Mouse (Mus musculus): ENCODE results near the gene Gm20696.

The Gm20696 gene

DNA sequence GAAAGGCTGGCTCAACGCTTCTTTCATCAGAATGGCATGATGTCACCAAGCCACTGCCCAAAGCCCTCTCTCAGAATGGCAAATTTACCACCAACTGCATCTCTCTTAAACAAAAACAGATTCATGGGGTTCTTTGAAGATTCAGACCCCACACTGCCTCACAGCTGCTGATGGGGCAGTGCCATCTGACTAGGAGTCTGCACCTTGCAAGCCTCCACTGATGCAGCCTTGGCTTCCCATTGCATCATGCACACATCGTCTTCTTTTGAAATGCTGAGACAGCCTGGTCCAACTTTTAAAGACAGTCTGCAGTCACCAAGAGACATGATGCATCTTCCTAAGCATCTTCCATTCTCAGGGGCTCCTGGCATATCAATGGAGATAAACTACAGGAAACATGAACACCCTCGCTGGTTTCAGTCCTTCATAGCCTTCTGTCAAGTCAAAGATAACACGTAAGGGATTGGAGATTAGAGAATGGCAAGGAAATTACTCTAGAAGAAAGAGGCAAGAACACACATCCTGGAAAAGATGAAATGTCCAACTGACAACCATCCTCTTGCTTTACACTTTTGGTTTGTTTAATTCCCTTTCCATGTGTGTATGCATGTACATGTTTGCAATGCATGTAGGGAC is 298.4 kb downstream of the Gm20696 start:
- DNase-seq (ENCODE audit: low spot score in 2 of 2): no peak

DNA sequence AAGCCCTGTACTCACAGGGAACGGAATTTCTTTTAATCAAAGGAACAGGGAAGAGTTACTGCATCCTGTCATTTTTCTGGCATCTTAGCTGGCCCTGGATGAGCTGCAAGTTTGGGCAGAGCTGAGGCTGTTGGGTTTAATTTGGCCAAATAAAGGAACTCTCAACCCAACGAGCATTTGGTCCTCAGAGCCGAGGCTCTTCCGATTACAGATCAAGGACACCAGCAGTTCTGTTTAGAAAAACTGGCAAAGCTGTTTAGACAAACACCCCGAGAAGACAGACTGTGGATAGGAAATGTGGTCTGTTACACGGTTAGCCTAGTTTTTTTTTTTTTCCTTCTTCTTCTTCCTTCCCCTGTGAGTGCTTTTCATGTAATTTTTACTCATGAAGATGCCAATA is 302.1 kb downstream of the Gm20696 start:
- DNase-seq (ENCODE audit: low spot score in 2 of 2): no peak

GRCm38 (mm10) chr6:99360581-99360980 is 306.0 kb downstream of the Gm20696 start:
- DNase-seq (ENCODE audit: low spot score in 2 of 2): no peak

DNA sequence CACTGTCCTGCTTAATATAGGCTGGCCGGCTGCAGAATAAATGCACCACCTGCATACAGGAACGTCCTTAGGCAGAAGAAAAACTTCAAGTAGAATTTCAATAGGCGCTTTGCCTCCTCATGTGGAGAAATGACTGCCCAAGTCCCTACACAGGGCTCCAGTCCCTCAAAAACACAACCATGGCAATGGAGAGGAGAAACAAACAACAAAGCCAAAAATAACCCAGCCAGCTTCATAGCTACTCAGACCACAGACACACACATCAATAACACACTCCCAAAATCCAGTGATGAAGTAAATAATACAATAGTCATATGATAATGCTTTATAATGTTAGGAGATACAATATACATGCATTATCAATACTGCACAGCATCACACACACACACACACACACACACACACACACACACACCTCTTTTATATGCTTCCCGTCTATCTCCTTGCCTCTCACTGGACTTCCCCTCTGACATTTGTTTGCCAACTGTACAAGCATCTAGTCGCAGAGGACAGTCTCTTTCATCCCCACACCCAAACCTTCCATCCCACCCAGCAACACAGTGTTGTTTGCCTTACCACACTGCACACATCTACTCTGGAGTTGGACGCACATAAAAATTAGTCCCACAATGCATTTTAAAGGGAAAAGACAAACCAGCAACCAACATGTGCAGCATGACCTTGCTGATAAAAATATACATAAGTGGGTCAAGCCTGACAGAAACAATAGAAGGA is 306.7 kb downstream of the Gm20696 start:
- no peak for DNase-seq (ENCODE audit: low spot score in 2 of 2)

- no peak for DNase-seq (ENCODE audit: low spot score in 2 of 2)
These were observed 307.4 kb downstream of the Gm20696 start for GRCm38 (mm10) chr6:99359036-99359698.

- DNase-seq (ENCODE audit: low spot score in 2 of 2): no peak
These were observed 308.7 kb downstream of the Gm20696 start for GRCm38 (mm10) chr6:99357931-99358330.

DNA sequence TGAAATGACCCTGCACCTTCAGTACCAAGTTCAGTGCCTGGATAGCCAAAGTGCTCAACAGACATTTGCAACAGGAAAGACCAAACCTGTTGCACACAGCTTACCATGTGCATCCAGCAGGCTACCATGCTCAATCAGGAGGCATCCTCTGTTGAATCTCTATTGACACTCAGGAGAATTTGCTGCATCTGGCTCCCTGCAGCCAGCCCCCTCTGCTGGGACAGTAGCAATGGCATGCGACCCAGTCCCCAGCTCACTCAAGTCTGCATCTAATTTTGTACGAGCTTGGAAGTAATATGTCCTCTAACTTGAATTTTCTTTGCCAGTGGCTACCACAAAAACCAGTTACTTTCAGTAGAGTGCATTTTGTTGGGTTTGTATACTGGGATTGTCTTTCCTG is 312.3 kb downstream of the Gm20696 start:
- DNase-seq (ENCODE audit: low spot score in 2 of 2): no peak

DNA sequence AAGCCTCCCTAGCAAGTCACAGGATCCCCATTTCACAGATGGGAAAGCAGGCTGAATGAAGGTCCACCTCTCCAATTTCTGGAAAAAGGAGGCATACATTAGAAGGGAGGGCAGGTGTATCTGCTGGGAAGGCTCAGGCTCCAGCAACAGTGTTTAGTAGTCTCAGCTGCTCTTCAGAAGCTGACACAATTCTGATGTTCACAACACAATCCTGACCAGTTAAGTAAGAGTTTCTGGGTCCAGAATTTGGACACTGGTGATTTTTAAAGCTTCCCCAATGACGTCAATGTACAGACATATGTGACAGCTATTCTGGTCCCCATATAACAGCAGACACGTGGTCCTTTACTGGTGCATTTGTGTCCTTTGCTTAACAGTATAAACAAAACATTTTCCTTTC is 313.2 kb downstream of the Gm20696 start:
- no peak for DNase-seq (ENCODE audit: low spot score in 2 of 2)

GRCm38 (mm10) chr6:99350566-99350965 is 316.0 kb downstream of the Gm20696 start:
- no peak for DNase-seq (ENCODE audit: low spot score in 2 of 2)

GRCm38 (mm10) chr6:99350156-99350555 is 316.4 kb downstream of the Gm20696 start:
- no peak for DNase-seq (ENCODE audit: low spot score in 2 of 2)

DNA sequence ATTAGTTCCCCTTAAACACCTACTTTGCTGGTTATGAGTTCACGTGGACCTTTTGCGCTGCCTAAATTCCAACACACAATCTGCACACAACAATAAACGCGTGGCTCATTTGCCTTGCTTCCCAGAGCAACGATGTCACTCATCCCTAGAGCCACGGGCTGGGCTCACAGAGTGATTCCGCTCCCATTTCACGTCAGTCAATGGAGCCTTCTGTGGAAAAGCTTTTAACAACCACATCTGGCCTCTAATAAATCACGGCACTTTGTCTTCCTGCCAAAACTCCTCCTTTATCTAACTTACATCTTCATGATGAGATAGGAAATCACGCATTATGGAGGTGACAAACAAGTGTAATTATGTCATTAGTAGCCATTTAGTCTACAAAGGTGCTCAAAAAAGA is 318.8 kb downstream of the Gm20696 start:
- DNase-seq (ENCODE audit: low spot score in 2 of 2): no peak

- no peak for DNase-seq (ENCODE audit: low spot score in 2 of 2)
These were observed 321.6 kb downstream of the Gm20696 start for GRCm38 (mm10) chr6:99344966-99345365.

GRCm38 (mm10) chr6:99344357-99344756 is 322.2 kb downstream of the Gm20696 start:
- DNase-seq (ENCODE audit: low spot score in 2 of 2): no peak

- DNase-seq (ENCODE audit: low spot score in 2 of 2): no peak
These were observed 322.8 kb downstream of the Gm20696 start for GRCm38 (mm10) chr6:99343815-99344214.

DNA sequence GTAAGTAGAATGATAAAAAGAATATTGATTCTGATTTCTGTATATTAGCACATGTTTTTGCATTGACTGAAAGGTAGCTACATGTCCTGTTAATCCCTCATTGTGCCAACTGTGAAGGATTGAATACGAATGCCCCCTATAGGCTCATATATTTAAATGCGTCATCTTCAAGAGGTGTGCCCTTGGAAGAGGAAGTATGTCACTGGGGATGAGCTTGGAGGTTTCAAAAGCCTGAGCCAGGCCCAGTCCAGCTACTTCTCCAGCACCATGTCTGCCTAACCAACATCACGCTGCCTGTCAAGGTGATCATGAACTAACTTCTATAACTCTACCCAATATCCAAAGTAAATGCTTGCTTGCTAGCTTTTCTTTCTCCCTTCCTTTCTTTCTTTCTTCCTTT is 324.2 kb downstream of the Gm20696 start:
- DNase-seq (ENCODE audit: low spot score in 2 of 2): no peak

GRCm38 (mm10) chr6:99340902-99341301 is 325.7 kb downstream of the Gm20696 start:
- no peak for DNase-seq (ENCODE audit: low spot score in 2 of 2)

GRCm38 (mm10) chr6:99339986-99340721 is 326.4 kb downstream of the Gm20696 start:
- DNase-seq (ENCODE audit: low spot score in 2 of 2): no peak

DNA sequence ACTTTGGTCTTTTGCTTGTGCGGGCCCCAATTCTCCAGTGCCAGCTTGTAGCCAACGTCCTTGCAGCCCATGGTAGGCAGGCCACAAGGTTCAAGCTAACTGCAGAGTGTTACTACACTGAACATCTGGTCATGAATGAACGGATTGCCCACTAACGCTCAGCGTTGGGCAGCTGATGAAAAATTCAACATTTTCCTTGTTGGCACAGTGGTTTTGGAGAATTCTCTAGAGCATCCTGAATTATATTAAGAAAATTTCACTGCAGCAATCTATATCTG is 327.3 kb downstream of the Gm20696 start:
- DNase-seq (ENCODE audit: low spot score in 2 of 2): no peak

- DNase-seq (ENCODE audit: low spot score in 2 of 2): no peak
These were observed 327.8 kb downstream of the Gm20696 start for GRCm38 (mm10) chr6:99338593-99339342.

DNA sequence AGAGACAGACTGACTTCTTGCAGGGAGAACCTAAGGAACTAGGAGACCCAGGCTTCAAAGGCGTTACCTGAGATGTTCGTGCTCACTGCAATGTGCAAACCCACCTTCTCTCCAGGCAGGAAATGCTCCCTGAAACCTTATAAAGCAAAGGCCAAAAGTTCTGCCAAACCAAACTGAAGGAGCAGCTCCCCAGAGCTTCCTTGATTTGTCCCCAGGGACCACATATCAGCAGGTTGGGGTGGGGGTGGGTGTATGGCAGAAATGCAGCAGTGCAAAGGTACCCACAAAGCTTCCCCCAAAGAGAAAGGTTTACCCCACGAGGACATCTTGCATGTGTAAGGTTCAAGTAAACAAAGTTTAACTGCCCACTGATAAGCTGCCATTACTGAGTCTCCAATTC is 328.4 kb downstream of the Gm20696 start:
- no peak for DNase-seq (ENCODE audit: low spot score in 2 of 2)

DNA sequence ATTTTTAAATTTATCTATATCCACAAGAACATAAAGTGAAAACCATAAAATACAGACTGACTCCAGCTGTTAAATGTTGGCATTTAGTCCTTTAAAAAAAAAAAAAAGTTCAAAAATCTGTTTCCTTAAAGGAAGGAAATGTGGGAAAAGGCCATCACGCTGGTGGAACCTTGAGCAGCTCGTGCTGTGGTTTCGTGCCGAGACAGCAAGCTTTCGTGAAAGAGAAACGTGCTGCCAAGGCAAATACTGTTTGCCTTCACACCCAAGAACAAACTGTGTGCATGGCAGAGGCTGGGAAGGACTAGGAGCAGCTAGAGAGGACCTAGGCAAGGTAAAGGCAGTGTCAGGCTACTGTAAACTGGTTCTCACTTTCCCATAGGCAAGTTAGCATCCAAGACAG is 329.0 kb downstream of the Gm20696 start:
- DNase-seq (ENCODE audit: low spot score in 2 of 2): no peak

DNA sequence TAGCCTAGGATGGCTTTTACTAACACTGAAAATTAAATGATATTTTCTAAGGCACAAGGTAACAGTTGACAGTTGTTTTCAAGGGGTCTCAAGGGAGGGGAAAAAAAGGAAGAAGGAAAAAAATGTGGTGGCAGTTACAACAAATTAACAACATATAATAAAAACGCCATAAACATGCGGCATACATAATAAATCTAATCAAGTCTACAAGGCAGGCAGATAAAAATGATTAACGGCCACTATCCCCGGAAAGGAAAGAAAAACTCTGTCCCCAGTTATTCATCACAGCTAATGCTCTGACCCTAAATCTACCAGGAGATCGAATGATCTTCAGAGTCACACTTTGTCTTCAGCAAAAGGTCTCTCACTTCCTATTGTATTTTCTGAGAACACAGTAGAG is 330.4 kb downstream of the Gm20696 start:
- no peak for DNase-seq (ENCODE audit: low spot score in 2 of 2)
